Mouse (Mus musculus) bone marrow, adult 2 months (tissue): ENCODE measurements around the gene Trp53tg5.
A peak's percentile ranks its signal among the peaks of the same experiment; 100 is the strongest.

ENCODE experiments used
- CTCF ChIP-seq: fragments of 200-500 bp; IDR thresholded peaks from 2 replicates; pipeline ENCODE4 v1.5.1; 2011; ENCODE audit warnings: low read length, control low read depth; ENCODE audit not compliant: control insufficient read depth, insufficient read depth
- POLR2A ChIP-seq: fragments of 200-500 bp; IDR thresholded peaks from 2 replicates; pipeline ENCODE4 v1.6.1; 2011; ENCODE audit warnings: low read depth, mild to moderate bottlenecking, control low read depth, low read length, borderline replicate concordance; ENCODE audit not compliant: control insufficient read depth

DNA sequence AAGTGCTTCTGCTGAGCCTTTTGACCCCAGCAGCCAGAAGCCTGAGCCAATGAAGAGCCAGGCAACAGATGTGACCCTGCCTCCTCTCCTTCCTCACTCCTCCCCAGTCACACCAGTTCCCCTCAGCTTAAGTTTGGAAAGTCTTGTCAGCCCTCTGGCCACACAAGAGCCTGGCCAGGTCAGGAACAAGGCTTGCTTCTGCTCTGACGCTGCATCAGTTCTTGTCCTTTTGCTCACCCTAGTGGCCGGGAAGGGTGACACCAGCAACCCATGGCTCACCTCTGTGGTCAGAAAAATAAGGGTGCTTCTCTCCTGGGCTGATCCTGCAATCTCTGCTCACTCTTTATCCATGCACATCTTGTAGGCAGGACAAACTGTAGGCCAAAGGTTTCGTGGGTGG is 47.3 kb upstream of the Trp53tg5 start:
- TF ChIP-seq CTCF (peak; percentile 89), POLR2A (no peak)
